In genomic region chr3:79083030-79083429, GRCm38 (mm10) we compare ENCODE assay signal across 30 mouse cellular contexts.
"Had no signal": no experiment of that assay in that cellular context is flagged by ENCODE, and none has a peak within 500 bp of the region (broad histone marks: within the 10 kb centered on the region; RNA-seq: fewer than 3 reads in every experiment).

No protein-coding gene starts in this region.

- H3K9ac ChIP-seq: limb, embryonic 12.5 days; limb, embryonic 13.5 days; limb, embryonic 15.5 days; liver, embryonic 13.5 days; liver, embryonic 14.5 days; liver, embryonic 15.5 days; lung, embryonic 14.5 days; lung, embryonic 15.5 days; midbrain, embryonic 12.5 days; midbrain, embryonic 13.5 days; midbrain, embryonic 15.5 days; neural tube, embryonic 12.5 days; neural tube, embryonic 13.5 days had no signal

- H3K9me3 ChIP-seq: limb, embryonic 10.5 days; limb, embryonic 12.5 days; limb, embryonic 13.5 days; limb, embryonic 15.5 days; liver, embryonic 13.5 days; liver, embryonic 15.5 days; lung, embryonic 15.5 days; megakaryocyte, embryonic 14.5 days; midbrain, embryonic 10.5 days; midbrain, embryonic 12.5 days; midbrain, embryonic 13.5 days; midbrain, embryonic 15.5 days; neural tube, embryonic 12.5 days; neural tube, embryonic 13.5 days had no signal

- H3K27me3 ChIP-seq: limb, embryonic 12.5 days; limb, embryonic 13.5 days; limb, embryonic 15.5 days; liver, embryonic 13.5 days; liver, embryonic 15.5 days; lung, embryonic 15.5 days; megakaryocyte, embryonic 14.5 days; midbrain, embryonic 12.5 days; midbrain, embryonic 13.5 days; midbrain, embryonic 15.5 days; neural tube, embryonic 12.5 days; neural tube, embryonic 13.5 days had no signal

- H3K4me2 ChIP-seq: limb, embryonic 12.5 days; limb, embryonic 13.5 days; limb, embryonic 15.5 days; liver, embryonic 13.5 days; liver, embryonic 15.5 days; lung, embryonic 14.5 days; lung, embryonic 15.5 days; midbrain, embryonic 11.5 days; midbrain, embryonic 12.5 days; midbrain, embryonic 13.5 days; midbrain, embryonic 15.5 days; neural tube, embryonic 12.5 days; neural tube, embryonic 13.5 days had no signal

- H3K27ac ChIP-seq: left cerebral cortex, adult 2 months; limb, embryonic 10.5 days; limb, embryonic 12.5 days; limb, embryonic 13.5 days; limb, embryonic 15.5 days; liver, embryonic 13.5 days; liver, embryonic 14.5 days; liver, embryonic 15.5 days; lung, embryonic 15.5 days; macrophage; midbrain, embryonic 10.5 days; midbrain, embryonic 12.5 days; midbrain, embryonic 13.5 days; midbrain, embryonic 15.5 days; neural tube, embryonic 12.5 days; neural tube, embryonic 13.5 days had no signal

- ATAC-seq: lung, postnatal 0 days; midbrain, embryonic 13.5 days; midbrain, embryonic 15.5 days; midbrain, embryonic 16.5 days had no signal

- H3K4me3 ChIP-seq: left cerebral cortex, adult 2 months; limb, embryonic 10.5 days; limb, embryonic 12.5 days; limb, embryonic 13.5 days; limb, embryonic 15.5 days; liver, embryonic 13.5 days; liver, embryonic 15.5 days; lung, embryonic 15.5 days; megakaryocyte, embryonic 14.5 days; midbrain, embryonic 10.5 days; midbrain, embryonic 12.5 days; midbrain, embryonic 13.5 days; midbrain, embryonic 15.5 days; myocyte; neural tube, embryonic 12.5 days; neural tube, embryonic 13.5 days had no signal

- H3K4me1 ChIP-seq: limb, embryonic 10.5 days; limb, embryonic 12.5 days; limb, embryonic 13.5 days; limb, embryonic 15.5 days; liver, embryonic 13.5 days; liver, embryonic 15.5 days; lung, embryonic 15.5 days; midbrain, embryonic 10.5 days; midbrain, embryonic 12.5 days; midbrain, embryonic 13.5 days; midbrain, embryonic 15.5 days; neural tube, embryonic 12.5 days; neural tube, embryonic 13.5 days had no signal

- DNase-seq: left cerebral cortex, postnatal 4 days; liver, embryonic 13.5 days; lung, adult 18-20 months; lung, adult 2 months; lung, embryonic 14.5 days; lung, postnatal 10 days; lung, postnatal 14 days; lung, postnatal 36 days; lung, postnatal 4 days; midbrain, embryonic 14.5 days had no signal
